Mouse (Mus musculus) midbrain, postnatal 0 days (tissue): Measurements from ENCODE around the gene Sntb2. TPM values are rescaled to one million over a fixed set of nuclear protein-coding genes. Genes with fewer than 3 reads are reported as not detected.
"Not testable (repeated sequence)": the region's sequence is repeated elsewhere in the genome, so short reads cannot be mapped to it uniquely, and the experiment has no call there.

Source experiments
- ATAC-seq: fragments of 200-750 bp; cut with Nextera tagmentation; 2 replicates; pipeline ENCODE4 v1.8.0; 2017; ENCODE audit warnings: moderate number of reproducible peaks, mild to moderate bottlenecking, moderate TSS enrichment, moderate library complexity; ENCODE audit not compliant: low FRiP score
- DNase-seq: peaks from one replicate; pipeline ENCODE4 v3.0.0-alpha.2; 2015; ENCODE audit warnings: low spot score
- H3K27ac ChIP-seq: fragments of 300-500 bp; sonication (generic); 2 replicates; pipeline ENCODE4 v1.5.1; 2014; ENCODE audit warnings: low read depth, mild to moderate bottlenecking, low read length, mixed read lengths
- H3K27me3 ChIP-seq: fragments of 300-500 bp; sonication (generic); 2 replicates; pipeline ENCODE4 v1.6.1; 2014; ENCODE audit warnings: low read length, control low read depth, mixed read lengths; ENCODE audit not compliant: insufficient read depth
- H3K36me3 ChIP-seq: fragments of 300-500 bp; sonication (generic); 2 replicates; pipeline ENCODE4 v1.6.1; 2014; ENCODE audit warnings: low read length, control low read depth, mixed read lengths; ENCODE audit not compliant: insufficient read depth
- H3K4me1 ChIP-seq: fragments of 300-500 bp; sonication (generic); 2 replicates; pipeline ENCODE4 v1.6.1; 2014; ENCODE audit warnings: mild to moderate bottlenecking, control low read depth, antibody characterized with exemption, low read length, mixed read lengths; ENCODE audit not compliant: insufficient read depth
- H3K4me2 ChIP-seq: fragments of 300-500 bp; sonication (generic); 2 replicates; pipeline ENCODE4 v1.6.1; 2014; ENCODE audit warnings: low read depth, mild to moderate bottlenecking, low read length, mixed read lengths; ENCODE audit not compliant: poor library complexity, severe bottlenecking
- H3K4me3 ChIP-seq: fragments of 300-500 bp; sonication (generic); 2 replicates; pipeline ENCODE4 v1.5.1; 2014; ENCODE audit warnings: low read depth, mild to moderate bottlenecking, low read length, moderate library complexity
- H3K9ac ChIP-seq: fragments of 300-500 bp; sonication (generic); replicated peaks from 2 replicates; pipeline ENCODE4 v1.6.1; 2014; ENCODE audit warnings: mild to moderate bottlenecking, low read length, moderate library complexity, mixed read lengths; ENCODE audit not compliant: poor library complexity, severe bottlenecking
- H3K9me3 ChIP-seq: fragments of 300-500 bp; sonication (generic); 2 replicates; pipeline ENCODE4 v1.6.1; 2016; ENCODE audit warnings: low read length, control low read depth
- CTCF ChIP-seq: IDR thresholded peaks from 2 replicates; pipeline ENCODE4 v1.5.1; 2016; ENCODE audit warnings: antibody characterized with exemption, mild to moderate bottlenecking
- WGBS: fragments of 180-500 bp; shearing (Covaris S2); extraction: QIAGEN DNeasy Blood & Tissue Kit; methylation state at CpG from one replicate; pipeline ENCODE4 v1.1.7; 2014; 5-methylcytosine and 5-hydroxymethylcytosine counted together
- polyA plus RNA-seq: library from polyadenylated mRNA; unstranded; fragments of >200 nt; fragmentation: Nextera tagmentation; extraction: Ambion mirVana; gene quantifications from 2 replicates; pipeline ENCODE4 v1.2.1, GENCODE M21; 2015
- total RNA-seq: library from RNA; depleted of rRNA; stranded (reverse); fragments of >200 nt; gene quantifications from 2 replicates; pipeline ENCODE4 v1.2.3, GENCODE M21; 2014

The Sntb2 gene
- total and polyA plus RNA-seq, 2 experiments from 2014 or later, result 3.3 to 7.1 TPM

DNA sequence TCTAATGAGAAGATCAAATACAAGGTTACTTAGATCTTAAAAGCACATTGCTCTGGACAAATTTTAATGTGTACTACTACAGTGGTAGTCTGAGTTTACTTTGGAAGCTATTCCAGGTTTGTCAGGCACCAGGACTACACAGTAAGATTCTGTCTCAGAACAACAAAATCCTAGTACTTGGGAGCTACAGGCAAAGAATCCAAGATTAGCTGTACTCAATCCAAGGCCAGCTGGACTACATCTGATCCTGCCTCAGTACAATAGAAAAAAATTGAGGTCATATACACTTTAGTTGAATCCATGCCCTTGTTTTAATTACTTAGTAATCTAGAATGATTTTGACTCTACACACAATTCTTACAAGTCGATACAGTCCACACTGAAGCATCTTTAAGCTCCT, 79.4 kb downstream of the Sntb2 start:
- Histone ChIP-seq H3K4me3 (no peak overlapping the region), H3K27ac (no peak overlapping the region), H3K4me1 (no peaks in the 10 kb centered on the region), H3K4me2 (no peak overlapping the region), H3K36me3 (no peaks in the 10 kb centered on the region; the same call in 1 of the 2 replicates), H3K9ac (no peak overlapping the region), H3K27me3 (no peaks in the 10 kb centered on the region), H3K9me3 (no peaks in the 10 kb centered on the region)
- ATAC-seq, result no peak
- DNase-seq, result no peak
- TF ChIP-seq CTCF, result no peak
- WGBS, result 96% methylated on average over 1 of the region's 1 CpGs

DNA sequence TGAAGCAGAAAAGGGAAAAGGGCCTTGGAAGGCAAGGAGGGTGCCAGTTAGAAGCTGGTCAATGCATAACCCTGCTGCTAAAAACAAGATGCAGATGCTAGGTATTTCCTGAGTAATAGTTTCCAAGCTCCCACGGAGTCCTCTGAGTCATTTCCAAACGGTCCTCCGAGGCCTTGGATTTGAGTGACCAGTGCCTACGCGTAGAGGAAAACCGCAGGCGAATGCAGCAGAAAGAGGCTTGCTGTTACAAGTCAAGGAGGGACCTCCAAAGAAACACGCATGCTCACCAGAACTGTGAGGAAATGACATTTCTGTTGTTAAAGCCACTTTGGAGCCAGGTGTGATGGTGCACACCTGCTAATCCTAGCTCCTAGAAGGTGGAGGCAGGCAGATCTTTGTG, 87.9 kb downstream of the Sntb2 start:
- H3K9me3 ChIP-seq, result no peaks in the 10 kb centered on the region
- no peak overlapping the region for H3K4me3 ChIP-seq
- H3K27me3 ChIP-seq, result no peaks in the 10 kb centered on the region
- TF ChIP-seq CTCF, result no peak
- H3K4me1 ChIP-seq, result no peaks in the 10 kb centered on the region
- WGBS, result 95% methylated on average over 8 of the region's 8 CpGs
- ATAC-seq (no peak), DNase-seq (no peak)
- no peak overlapping the region for H3K4me2 ChIP-seq
- no peak overlapping the region for H3K27ac ChIP-seq
- no peak overlapping the region for H3K9ac ChIP-seq
- no peaks in the 10 kb centered on the region for H3K36me3 ChIP-seq

DNA sequence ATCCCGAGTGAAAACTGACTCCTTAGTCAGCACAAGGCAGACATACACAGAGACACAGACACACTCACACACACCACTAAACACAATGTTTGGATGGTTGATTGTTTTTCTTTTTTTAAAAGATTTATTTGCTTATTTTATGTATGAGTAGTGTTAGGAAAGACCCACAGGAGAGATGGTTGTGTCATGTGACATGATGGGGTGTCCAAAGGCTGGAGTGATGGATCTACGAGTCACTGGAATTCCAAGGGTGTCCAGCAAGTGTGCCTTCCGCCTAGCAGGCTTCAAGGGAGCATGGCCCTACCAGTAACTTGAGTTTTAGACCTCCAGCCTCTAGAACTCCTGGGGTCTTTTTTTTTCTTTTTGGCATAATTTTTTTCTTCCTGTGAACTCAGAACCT, 93.8 kb downstream of the Sntb2 start:
- Histone ChIP-seq H3K36me3 (0 out of 2 replicates have a peak, but pooled peaks cover under 1% of the 10 kb centered on the region), H3K4me1 (peaks cover 7% of the 10 kb centered on the region), H3K9ac (no peak overlapping the region), H3K4me3 (no peak overlapping the region), H3K9me3 (no peaks in the 10 kb centered on the region), H3K27ac (no peak overlapping the region), H3K27me3 (no peaks in the 10 kb centered on the region), H3K4me2 (no peak overlapping the region)
- no peak for ATAC-seq
- DNase-seq, result no peak
- 82% methylated on average over 3 of the region's 3 CpGs for WGBS
- no peak for TF ChIP-seq CTCF

DNA sequence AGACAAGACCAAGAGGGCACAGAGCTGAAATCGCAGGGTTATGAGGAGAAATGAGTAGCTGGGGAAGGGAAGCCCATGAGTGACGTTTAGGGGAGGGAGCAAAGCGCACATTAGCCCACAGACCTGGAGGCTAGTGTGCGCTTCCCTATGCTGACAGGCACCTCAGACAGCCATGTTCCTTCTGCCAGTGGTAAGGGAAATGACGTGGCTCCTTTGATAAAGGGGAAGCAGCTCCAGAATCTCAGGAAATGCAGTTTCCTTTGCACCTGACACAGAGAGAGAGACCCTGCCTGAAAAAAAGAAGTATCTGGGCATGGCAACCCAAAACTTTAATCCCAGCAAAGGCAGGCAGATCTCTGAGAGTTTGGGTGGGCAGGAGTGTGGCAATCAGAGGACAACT, 94.5 kb downstream of the Sntb2 start:
- Histone ChIP-seq H3K4me3 (no peak overlapping the region), H3K36me3 (0 out of 2 replicates have a peak, but pooled peaks cover 2% of the 10 kb centered on the region), H3K27ac (no peak overlapping the region), H3K4me2 (no peak overlapping the region), H3K9ac (no peak overlapping the region), H3K9me3 (no peaks in the 10 kb centered on the region), H3K4me1 (peaks cover 7% of the 10 kb centered on the region), H3K27me3 (no peaks in the 10 kb centered on the region)
- no peak for ATAC-seq
- no peak for DNase-seq
- WGBS, result 76% methylated on average over 5 of the region's 5 CpGs
- no peak for TF ChIP-seq CTCF

DNA sequence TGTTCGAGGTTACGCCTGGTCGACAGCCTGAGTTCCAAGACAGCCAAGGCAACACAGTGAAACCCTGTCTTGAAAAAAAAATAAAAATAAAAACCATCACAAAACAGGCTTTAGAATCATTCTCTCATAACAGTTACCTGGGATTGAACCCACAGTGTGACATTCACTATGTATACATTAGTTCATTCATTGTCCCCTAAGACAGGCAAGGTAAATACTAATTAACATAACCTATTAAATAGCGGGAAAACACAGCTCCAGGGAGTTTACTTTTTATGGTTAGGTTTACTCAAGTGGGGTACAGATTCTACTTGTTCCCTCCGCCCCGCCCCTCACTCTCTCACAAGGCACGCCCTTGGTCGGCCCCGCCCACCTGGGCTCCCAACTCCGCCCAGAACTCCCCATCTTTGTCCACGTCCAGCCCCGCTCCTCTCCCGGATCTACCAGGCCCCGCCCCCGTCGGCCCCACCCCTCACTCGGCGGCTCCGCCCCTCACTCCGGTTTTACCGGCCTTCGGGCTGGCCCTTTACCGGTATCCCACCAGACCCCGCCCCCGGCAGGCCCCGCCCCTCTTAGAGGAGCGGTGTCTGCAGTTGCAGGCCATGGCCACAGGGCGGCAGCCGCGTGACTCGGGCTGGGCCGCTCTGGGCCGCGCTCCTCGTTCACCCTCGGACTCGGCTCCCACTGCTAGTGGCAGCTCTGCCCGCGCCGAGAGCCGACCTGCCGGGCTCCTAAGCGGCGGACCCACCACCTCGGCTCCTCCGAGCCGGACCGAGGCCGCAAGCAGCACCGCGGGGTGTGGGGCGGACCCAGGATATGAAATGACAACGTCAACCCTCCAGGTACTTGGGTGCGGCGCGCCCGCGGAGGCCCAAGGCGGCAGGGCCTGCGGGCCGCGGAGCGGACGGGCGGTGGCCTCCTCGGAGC, 95.4 kb downstream of the Sntb2 start, which contains the start of gene Vps4a:
Gene Vps4a (plus strand): TSS at position 573 of the 927 bp plus-strand sequence.
- 4% methylated on average over 63 of the region's 66 CpGs for WGBS
- Histone ChIP-seq H3K9me3 (no peaks in the 10 kb centered on the region), H3K27ac (peak within 1 kb of the TSS; percentile 73), H3K9ac (peak within 1 kb of the TSS; percentile 95), H3K4me2 (peak within 1 kb of the TSS; percentile 73), H3K4me3 (peak within 1 kb of the TSS; percentile 98), H3K27me3 (no peaks in the 10 kb centered on the region), H3K4me1 (peaks cover 7% of the 10 kb centered on the region), H3K36me3 (0 out of 2 replicates have a peak, but pooled peaks cover 2% of the 10 kb centered on the region)
- peak; percentile 88 for TF ChIP-seq CTCF
- DNase-seq (peak; percentile 94), ATAC-seq (peak; percentile 96)

DNA sequence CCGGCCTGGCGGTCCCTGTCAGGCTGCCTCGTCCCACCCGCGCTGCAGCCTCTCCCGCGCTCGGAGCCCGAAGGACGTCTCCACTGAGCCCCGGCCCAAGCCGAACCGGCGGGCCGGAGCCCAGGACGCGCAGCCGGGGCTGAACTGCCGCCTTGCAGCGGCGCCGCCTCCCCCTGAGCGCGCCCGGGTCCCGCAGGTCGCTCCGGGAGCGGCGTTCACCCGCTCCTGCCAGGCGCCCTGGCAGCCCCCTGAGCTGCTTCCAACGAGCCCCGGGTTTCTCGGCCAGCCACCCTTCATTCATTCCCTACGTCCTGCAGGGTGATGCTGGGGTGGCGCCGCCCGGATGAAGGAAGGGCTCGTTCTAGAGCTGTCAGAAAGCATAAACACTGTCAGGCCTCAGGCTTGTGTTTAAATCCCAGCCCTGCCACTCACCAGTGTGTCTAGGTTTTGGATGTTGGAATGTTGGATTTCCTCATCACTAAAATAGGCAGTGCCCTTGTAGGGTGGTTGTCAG, 96.1 kb downstream of the Sntb2 start:
- Histone ChIP-seq H3K9ac (peak overlapping the region; percentile 95), H3K4me3 (peak overlapping the region; percentile 98), H3K27me3 (no peaks in the 10 kb centered on the region), H3K27ac (peak overlapping the region; percentile 73), H3K4me1 (peaks cover 7% of the 10 kb centered on the region), H3K4me2 (peak overlapping the region; percentile 73), H3K36me3 (0 out of 2 replicates have a peak, but pooled peaks cover 6% of the 10 kb centered on the region), H3K9me3 (no peaks in the 10 kb centered on the region)
- ATAC-seq, result no peak
- no peak for DNase-seq
- WGBS, result under 1% methylated on average over 34 of the region's 40 CpGs
- TF ChIP-seq CTCF, result no peak

DNA sequence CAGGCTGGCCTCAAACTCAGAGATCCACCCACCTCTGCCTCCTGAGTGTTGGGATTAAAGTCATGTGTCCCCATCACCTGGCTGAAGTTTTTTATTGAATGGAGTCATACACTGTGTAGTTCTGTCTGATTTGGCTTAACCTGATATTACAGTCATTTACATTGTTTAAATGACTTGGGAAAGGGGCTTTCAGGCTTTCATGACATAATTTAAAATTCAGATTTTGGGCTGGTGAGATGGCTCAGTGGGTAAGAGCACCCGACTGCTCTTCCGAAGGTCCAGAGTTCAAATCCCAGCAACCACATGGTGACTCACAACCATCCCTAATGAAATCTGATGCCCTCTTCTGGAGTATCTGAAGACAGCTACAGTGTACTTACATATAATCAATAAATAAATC, 98.1 kb downstream of the Sntb2 start:
- H3K9ac ChIP-seq, H3K36me3 ChIP-seq, H3K4me1 ChIP-seq, H3K9me3 ChIP-seq, H3K27me3 ChIP-seq, H3K27ac ChIP-seq, DNase-seq, ATAC-seq, H3K4me2 ChIP-seq, H3K4me3 ChIP-seq: not testable (repeated sequence)
- WGBS, result 86% methylated on average over 2 of the region's 2 CpGs
